In the genomic region with DNA sequence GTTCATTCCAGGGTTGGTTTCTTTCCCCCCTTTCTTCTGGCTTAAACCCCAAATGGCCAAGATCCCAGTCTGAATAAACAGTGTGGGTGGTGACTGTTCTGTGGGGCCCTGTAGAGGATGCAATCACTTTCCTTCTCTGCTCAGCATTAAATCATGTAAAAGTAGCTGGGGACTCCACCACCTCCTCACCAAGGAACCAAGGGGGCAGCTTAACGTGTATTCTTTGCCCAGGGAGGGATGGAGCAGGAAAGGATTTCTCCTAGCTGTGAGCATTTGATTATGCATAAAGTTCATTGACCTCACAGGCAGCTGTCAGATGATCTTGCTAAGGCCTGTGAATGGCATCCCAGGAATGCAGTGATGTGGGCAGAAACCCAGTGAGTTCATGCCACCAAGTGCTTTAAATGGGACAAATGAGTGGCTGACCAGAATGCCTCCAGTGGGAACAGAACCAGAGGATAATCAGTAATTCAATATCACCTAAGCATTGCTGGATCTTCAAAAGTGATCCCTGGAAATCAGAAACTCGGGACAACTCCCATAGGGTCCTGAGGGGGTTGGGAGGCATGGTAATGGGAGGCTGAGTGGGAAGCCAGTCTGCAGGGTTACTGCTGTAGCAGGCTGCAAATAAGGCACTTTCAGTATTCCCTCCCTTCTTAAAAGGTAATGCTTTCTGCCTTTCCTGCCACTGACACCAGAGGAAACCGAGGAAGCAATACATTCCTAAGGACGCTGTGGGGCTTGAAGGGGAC, we compare ENCODE assay signal across 9 mouse cellular contexts.
DNase-seq lines count a peak whose midpoint lies in the region; ATAC-seq lines count a peak whose summit lies in the region.
"Had no signal": no experiment of that assay in that cellular context is flagged by ENCODE, and none has a peak within 500 bp of the region (broad histone marks: within the 10 kb centered on the region; RNA-seq: fewer than 3 reads in every experiment).

No protein-coding gene starts in this region.

- H3K4me1 ChIP-seq in embryonic facial prominence, embryonic 14.5 days (ENCODE audit: control insufficient read depth, insufficient read depth, low read length) = peaks cover 33% of the 10 kb centered on the region
- H3K4me1 ChIP-seq in heart, embryonic 14.5 days (ENCODE audit: control insufficient read depth in 2 of 2, insufficient read depth in 2 of 2, low read length in 2 of 2) = peaks cover 23 to 38% of the 10 kb centered on the region in 2 experiments
- peaks cover 36% of the 10 kb centered on the region for H3K4me1 ChIP-seq in kidney, embryonic 15.5 days
- H3K4me1 ChIP-seq in midbrain, embryonic 13.5 days (replicated peaks) = peaks cover 21% of the 10 kb centered on the region

- peak overlapping the region; percentile 34 for H3K4me2 ChIP-seq in embryonic facial prominence, embryonic 14.5 days (ENCODE audit: low read depth, low read length)
- peak overlapping the region; percentile 30; the same call in 1 of the 2 replicates for H3K4me2 ChIP-seq in heart, embryonic 14.5 days (ENCODE audit: low read length)
- H3K4me2 ChIP-seq in kidney, embryonic 15.5 days = 0 out of 2 replicates have a peak overlapping the region, but pooled peaks have one; percentile 2
- H3K4me2 ChIP-seq in midbrain, embryonic 13.5 days (replicated peaks) = no peak overlapping the region

- no peaks in the 10 kb centered on the region for H3K9me3 ChIP-seq in embryonic facial prominence, embryonic 14.5 days (ENCODE audit: control insufficient read depth, low read length)
- no peaks in the 10 kb centered on the region for H3K9me3 ChIP-seq in heart, embryonic 14.5 days (ENCODE audit: control insufficient read depth, low read length)
- no peaks in the 10 kb centered on the region for H3K9me3 ChIP-seq in kidney, embryonic 15.5 days (replicated peaks)
- H3K9me3 ChIP-seq in midbrain, embryonic 13.5 days = no peaks in the 10 kb centered on the region

- peak overlapping the region; percentile 80 for H3K27ac ChIP-seq in embryonic facial prominence, embryonic 14.5 days (replicated peaks; ENCODE audit: low read depth, low read length)
- peak overlapping the region; percentile 63 to 76 for H3K27ac ChIP-seq in heart, embryonic 14.5 days (replicated peaks in 1 of 2; ENCODE audit: control insufficient read depth in 1 of 2, insufficient read depth in 1 of 2, low read depth in 2 of 2, low read length in 2 of 2)
- peak overlapping the region; percentile 85 for H3K27ac ChIP-seq in kidney, embryonic 15.5 days
- 0 out of 2 replicates have a peak overlapping the region, but pooled peaks have one; percentile 44 for H3K27ac ChIP-seq in midbrain, embryonic 13.5 days

- 13% methylated on average over 4 of the region's 4 CpGs for WGBS in embryonic facial prominence, embryonic 14.5 days
- 14% methylated on average over 4 of the region's 4 CpGs for WGBS in heart, embryonic 14.5 days
- WGBS in kidney, embryonic 15.5 days = 18% methylated on average over 4 of the region's 4 CpGs
- WGBS in midbrain, embryonic 13.5 days = 26% methylated on average over 4 of the region's 4 CpGs

- DNase-seq in adrenal gland, adult 2 months = peak; percentile 38
- DNase-seq in adrenal gland, adult 18-20 months (ENCODE audit: low spot score in 2 of 2) = no peak
- DNase-seq in embryonic facial prominence, embryonic 14.5 days (ENCODE audit: low spot score) = peak; percentile 87
- DNase-seq in cerebellum, postnatal 14 days = no peak

- peak; percentile 85 for ATAC-seq in embryonic facial prominence, embryonic 14.5 days (ENCODE audit: low read depth)
- 0 out of 2 replicates have a peak, but pooled peaks have one; percentile 32 for ATAC-seq in heart, embryonic 14.5 days (ENCODE audit: insufficient number of reproducible peaks, insufficient read depth, low FRiP score, low read depth)
- peak; percentile 65 for ATAC-seq in kidney, embryonic 15.5 days (replicated peaks; ENCODE audit: low FRiP score)
- peak; percentile 74 for ATAC-seq in midbrain, embryonic 13.5 days
- no peak for ATAC-seq in cerebellum, adult (ENCODE audit: insufficient number of reproducible peaks, low FRiP score, low TSS enrichment)

- H3K9ac ChIP-seq in embryonic facial prominence, embryonic 14.5 days (ENCODE audit: low read depth, low read length) = 0 out of 2 replicates have a peak overlapping the region, but pooled peaks have one; percentile 10
- H3K9ac ChIP-seq in heart, embryonic 14.5 days (ENCODE audit: low read length) = no peak overlapping the region
- no peak overlapping the region for H3K9ac ChIP-seq in kidney, embryonic 15.5 days
- H3K9ac ChIP-seq in midbrain, embryonic 13.5 days (replicated peaks) = no peak overlapping the region

- no peaks in the 10 kb centered on the region for H3K27me3 ChIP-seq in embryonic facial prominence, embryonic 14.5 days (replicated peaks; ENCODE audit: control insufficient read depth, insufficient read depth, low read length)
- no peaks in the 10 kb centered on the region for H3K27me3 ChIP-seq in heart, embryonic 14.5 days (ENCODE audit: control insufficient read depth, insufficient read depth, low read length)
- H3K27me3 ChIP-seq in kidney, embryonic 15.5 days = no peaks in the 10 kb centered on the region
- H3K27me3 ChIP-seq in midbrain, embryonic 13.5 days = no peaks in the 10 kb centered on the region

- no peak overlapping the region for H3K4me3 ChIP-seq in embryonic facial prominence, embryonic 14.5 days (ENCODE audit: low read depth, low read length)
- no peak overlapping the region for H3K4me3 ChIP-seq in heart, embryonic 14.5 days (ENCODE audit: control insufficient read depth in 1 of 2, insufficient read depth in 1 of 2, low read depth in 1 of 2, low read length in 2 of 2)
- no peak overlapping the region for H3K4me3 ChIP-seq in kidney, embryonic 15.5 days (replicated peaks)
- no peak overlapping the region for H3K4me3 ChIP-seq in midbrain, embryonic 13.5 days (replicated peaks)
- H3K4me3 ChIP-seq: erythroblast, embryonic 14.5 days had no signal

- H3K36me3 ChIP-seq in embryonic facial prominence, embryonic 14.5 days (ENCODE audit: control insufficient read depth, insufficient read depth, low read length) = no peaks in the 10 kb centered on the region
- H3K36me3 ChIP-seq in heart, embryonic 14.5 days (ENCODE audit: control insufficient read depth, insufficient read depth, low read length) = no peaks in the 10 kb centered on the region
- H3K36me3 ChIP-seq in kidney, embryonic 15.5 days = no peaks in the 10 kb centered on the region
- no peaks in the 10 kb centered on the region for H3K36me3 ChIP-seq in midbrain, embryonic 13.5 days

Comparison
In these comparisons a context has a peak if more than half of its experiments do, and no peak if none do; other contexts are left out.
1. DNase-seq: peak in adrenal gland, adult 2 months (single experiment) and embryonic facial prominence, embryonic 14.5 days (single experiment); none in adrenal gland, adult 18-20 months (0 of 2) and cerebellum, postnatal 14 days (0 of 2).
2. Peak in every context shown above with its lines, with median percentiles within 50 percentile points of each other: H3K27ac ChIP-seq.